1 mouse cellular context compared by ENCODE assay signal in the genomic region with DNA sequence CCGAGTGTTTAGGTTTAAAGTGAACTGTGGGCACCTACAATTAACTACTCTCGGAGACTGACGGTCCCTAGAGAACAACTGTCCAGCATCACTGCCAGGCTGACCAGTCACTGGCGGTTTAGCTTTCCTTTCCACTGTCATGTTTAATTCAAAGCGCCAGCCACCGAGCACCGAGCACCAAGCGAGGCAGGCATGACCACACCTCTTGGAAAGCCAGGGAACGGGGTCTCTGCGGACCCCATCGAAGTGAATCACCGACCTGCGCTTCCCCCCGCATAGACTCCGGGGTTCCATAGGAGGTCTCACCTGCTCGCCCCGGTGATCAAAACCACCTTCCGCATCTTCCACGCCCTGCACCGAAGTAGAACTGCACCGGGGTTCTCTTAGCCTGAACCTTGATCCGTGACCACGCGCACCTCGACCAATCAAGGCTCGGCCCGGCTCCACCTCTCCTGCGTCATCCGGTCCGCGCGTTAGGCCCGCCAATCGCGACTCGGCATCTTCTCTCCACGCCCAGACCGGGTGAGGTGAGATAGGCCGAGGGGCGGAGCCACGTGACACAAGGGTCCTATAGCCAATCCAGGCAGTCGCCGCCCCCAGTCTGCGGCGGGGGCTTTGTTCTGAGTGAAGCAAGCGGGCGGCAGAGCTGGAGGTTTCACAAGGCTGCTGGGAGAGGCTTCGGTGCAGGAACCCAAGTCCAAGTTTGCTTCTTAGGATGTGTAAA.
TF ChIP-seq lines count a peak whose summit lies in the region.

A gene (minus strand): TSS at position 450 of the 724 bp plus-strand sequence.

TF ChIP-seq in myocyte, 11 proteins besides CTCF, POLR2A, EP300 and RAD21 (continued from another document):
- TF ChIP-seq E2F4 (IDR thresholded peaks at IDR 0.05; ENCODE audit: insufficient read depth) (no peak), MAX (IDR thresholded peaks at IDR 0.05; ENCODE audit: low read depth) (no peak), SRF (IDR thresholded peaks at IDR 0.05; ENCODE audit: control insufficient read depth, insufficient read length, low read depth) (peak; percentile 67)
